Mouse (Mus musculus): Measurements from ENCODE around the gene Micall1.

Gene Micall1

DNA sequence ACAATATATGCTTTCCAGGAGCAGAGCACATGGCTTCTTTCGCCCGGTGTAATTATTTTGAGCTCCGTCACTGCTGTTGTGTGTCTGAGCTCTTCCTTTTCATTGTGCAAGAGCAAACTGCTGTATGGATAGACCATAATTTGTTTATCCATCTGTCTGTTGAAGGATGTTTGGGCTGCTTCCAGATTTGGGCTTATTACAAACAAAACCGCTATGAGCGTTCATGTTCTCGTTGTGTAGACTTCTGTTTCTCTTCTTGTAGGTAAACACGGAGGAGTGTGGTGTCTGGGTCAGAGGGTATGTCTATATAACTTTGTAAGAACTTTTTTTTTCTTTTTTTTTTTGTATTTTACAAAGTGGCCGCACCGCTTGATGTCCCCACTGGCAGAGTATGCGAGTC lies 76.5 kb downstream of the Micall1 start:
- DNase-seq (ENCODE audit: low read depth): no peak

Measured in naive thymus-derived CD4-positive, alpha-beta T cell, adult 2 months (primary cell).